Mouse (Mus musculus): Measurements from ENCODE around the gene Coro1b. TPM values are rescaled to one million over a fixed set of nuclear protein-coding genes. Genes with fewer than 3 reads are reported as not detected.
A peak's percentile ranks its signal among the peaks of the same experiment; 100 is the strongest.

Gene Coro1b
- total RNA-seq, 2 experiments from 2014 or later = 11.9 to 13.4 TPM

- DNase-seq (ENCODE audit: low spot score) = no peak
Measured at GRCm38 (mm10) chr19:4184976-4185975, 36.9 kb downstream of the Coro1b start.

GRCm38 (mm10) chr19:4187303-4187702 lies 38.9 kb downstream of the Coro1b start:
- peak; percentile 56 for DNase-seq (ENCODE audit: low spot score)

GRCm38 (mm10) chr19:4189051-4189620 lies 40.7 kb downstream of the Coro1b start:
- DNase-seq (ENCODE audit: low spot score) = no peak

GRCm38 (mm10) chr19:4190831-4191334 lies 42.5 kb downstream of the Coro1b start, which contains the start of gene Tbc1d10c:
Gene Tbc1d10c (minus strand): TSS chr19:4191284.
- no peak for DNase-seq (ENCODE audit: low spot score)

GRCm38 (mm10) chr19:4191528-4192250 lies 43.3 kb downstream of the Coro1b start, which contains the start of gene Ppp1ca:
Gene Ppp1ca (plus strand): TSS chr19:4192065.
- peak; percentile 96 for DNase-seq (ENCODE audit: low spot score)

- no peak for DNase-seq (ENCODE audit: low spot score)
Measured at GRCm38 (mm10) chr19:4192251-4192985, 44.0 kb downstream of the Coro1b start.

GRCm38 (mm10) chr19:4193129-4193528 lies 44.7 kb downstream of the Coro1b start:
- no peak for DNase-seq (ENCODE audit: low spot score)

GRCm38 (mm10) chr19:4194021-4194724 lies 45.8 kb downstream of the Coro1b start:
- DNase-seq (ENCODE audit: low spot score) = no peak

GRCm38 (mm10) chr19:4194776-4195650 lies 46.6 kb downstream of the Coro1b start:
- no peak for DNase-seq (ENCODE audit: low spot score)

GRCm38 (mm10) chr19:4196048-4196447 lies 47.6 kb downstream of the Coro1b start:
- DNase-seq (ENCODE audit: low spot score) = no peak

GRCm38 (mm10) chr19:4196548-4196947 lies 48.1 kb downstream of the Coro1b start:
- DNase-seq (ENCODE audit: low spot score) = no peak

GRCm38 (mm10) chr19:4197180-4197579 lies 48.8 kb downstream of the Coro1b start:
- no peak for DNase-seq (ENCODE audit: low spot score)

GRCm38 (mm10) chr19:4201291-4201909 lies 53.0 kb downstream of the Coro1b start, which contains the start of gene Rad9a:
Gene Rad9a (minus strand): TSS chr19:4201662.
- DNase-seq (ENCODE audit: low spot score) = peak; percentile 97

- no peak for DNase-seq (ENCODE audit: low spot score)
Measured at GRCm38 (mm10) chr19:4202149-4202548, 53.7 kb downstream of the Coro1b start.

- no peak for DNase-seq (ENCODE audit: low spot score)
Measured at GRCm38 (mm10) chr19:4203148-4203547, 54.7 kb downstream of the Coro1b start.

Measured in gastrocnemius, adult 18-20 months (tissue).